Mouse (Mus musculus) ZHBTc4 (cell line): ENCODE measurements at regions not wholly inside any gene's neighbourhood (a gene's known extent, or its start where the extent isn't known, plus 50 kb on each side); places are given as distances from the start of the nearest gene placed in this dataset.

Source experiments
- DNase-seq: peaks from one replicate; pipeline ENCODE4 v3.0.0-alpha.2; 2011; ENCODE audit warnings: low read depth, low spot score

- no peak for DNase-seq
These were observed 122.2 kb downstream of the Ppp1r3a start for GRCm38 (mm10) chr6:14632837-14633236.

- no peak for DNase-seq
These were observed 123.2 kb downstream of the Ppp1r3a start for GRCm38 (mm10) chr6:14631719-14632445.

- DNase-seq: no peak
These were observed 138.4 kb downstream of the Ppp1r3a start for GRCm38 (mm10) chr6:14616629-14617028.

GRCm38 (mm10) chr6:14608076-14608475 is 147.0 kb downstream of the Ppp1r3a start:
- no peak for DNase-seq

- DNase-seq: no peak
These were observed 154.4 kb downstream of the Ppp1r3a start for GRCm38 (mm10) chr6:14600543-14601249.

GRCm38 (mm10) chr6:14596880-14597466 is 158.1 kb downstream of the Ppp1r3a start:
- no peak for DNase-seq

- DNase-seq: peak; percentile 30
These were observed 169.2 kb downstream of the Ppp1r3a start for GRCm38 (mm10) chr6:14585827-14586226.

- DNase-seq: no peak
These were observed 171.2 kb downstream of the Ppp1r3a start for GRCm38 (mm10) chr6:14583829-14584228.

- DNase-seq: no peak
These were observed 180.5 kb downstream of the Ppp1r3a start for GRCm38 (mm10) chr6:14574607-14575006.

GRCm38 (mm10) chr6:14573001-14573400 is 182.1 kb downstream of the Ppp1r3a start:
- no peak for DNase-seq

- DNase-seq: no peak
These were observed 214.7 kb downstream of the Ppp1r3a start for GRCm38 (mm10) chr6:14540333-14540732.

- no peak for DNase-seq
These were observed 226.0 kb downstream of the Ppp1r3a start for GRCm38 (mm10) chr6:14529096-14529495.

GRCm38 (mm10) chr6:14528564-14528963 is 226.5 kb downstream of the Ppp1r3a start:
- no peak for DNase-seq

GRCm38 (mm10) chr6:14522742-14523141 is 232.3 kb downstream of the Ppp1r3a start:
- peak; percentile 47 for DNase-seq

GRCm38 (mm10) chr6:14521321-14521720 is 233.8 kb downstream of the Ppp1r3a start:
- no peak for DNase-seq

- DNase-seq: peak; percentile 15
These were observed 250.9 kb downstream of the Ppp1r3a start for GRCm38 (mm10) chr6:14504171-14504570.

GRCm38 (mm10) chr6:14500663-14501062 is 254.4 kb downstream of the Ppp1r3a start:
- peak; percentile 10 for DNase-seq

GRCm38 (mm10) chr6:14499882-14500281 is 255.2 kb downstream of the Ppp1r3a start:
- peak; percentile 65 for DNase-seq

GRCm38 (mm10) chr6:14486642-14487041 is 268.4 kb downstream of the Ppp1r3a start:
- DNase-seq: peak; percentile 83

GRCm38 (mm10) chr6:14456394-14456793 is 298.7 kb downstream of the Ppp1r3a start:
- no peak for DNase-seq

- peak; percentile 52 for DNase-seq
These were observed 301.8 kb downstream of the Ppp1r3a start for GRCm38 (mm10) chr6:14453321-14453720.

- no peak for DNase-seq
These were observed 323.3 kb downstream of the Ppp1r3a start for GRCm38 (mm10) chr6:14431751-14432150.

- DNase-seq: no peak
These were observed 345.3 kb downstream of the Ppp1r3a start for GRCm38 (mm10) chr6:14409772-14410171.
